Mouse (Mus musculus): ENCODE data around the gene Emid1. TPM values are rescaled to one million over a fixed set of nuclear protein-coding genes. Genes with fewer than 3 reads are reported as not detected.

The Emid1 gene
- polyA plus RNA-seq, 1 experiment from 2014 or later = 28.9 TPM

GRCm38 (mm10) chr11:5181850-5182404 lies 29.9 kb upstream of the Emid1 start:
- no peaks in the 10 kb centered on the region for H3K9me3 ChIP-seq
- H3K4me1 ChIP-seq = peaks cover 24% of the 10 kb centered on the region
- 20% methylated on average over 13 of the region's 13 CpGs for WGBS
- no peaks in the 10 kb centered on the region for H3K36me3 ChIP-seq
- no peak overlapping the region for H3K9ac ChIP-seq
- H3K27ac ChIP-seq = no peak overlapping the region
- no peak overlapping the region for H3K4me3 ChIP-seq
- H3K27me3 ChIP-seq = no peaks in the 10 kb centered on the region
- no peak for ATAC-seq (ENCODE audit: low FRiP score, low read depth)
- H3K4me2 ChIP-seq (replicated peaks) = no peak overlapping the region

DNA sequence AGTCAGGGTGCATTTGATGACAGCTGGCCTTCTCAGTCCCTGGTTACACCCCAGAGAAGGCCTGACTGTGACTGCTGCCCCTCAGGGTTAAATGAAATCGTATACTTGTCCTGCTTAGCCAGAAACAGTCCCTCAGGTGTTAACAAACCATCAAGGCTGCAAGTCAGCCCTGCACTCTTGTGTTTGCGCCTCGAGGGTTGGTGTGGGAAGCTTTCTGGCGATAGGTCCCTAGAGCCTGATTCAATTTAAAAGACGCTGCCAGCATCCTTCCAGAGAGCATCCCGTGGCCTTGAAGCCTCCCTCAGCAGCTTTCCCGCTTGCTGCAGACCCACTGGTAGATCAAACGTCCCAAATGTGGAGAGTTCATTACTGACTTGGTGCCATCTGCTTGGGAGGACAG lies 27.3 kb upstream of the Emid1 start:
- H3K4me3 ChIP-seq = no peak overlapping the region
- no peak overlapping the region for H3K27ac ChIP-seq
- 26% methylated on average over 8 of the region's 8 CpGs for WGBS
- no peaks in the 10 kb centered on the region for H3K27me3 ChIP-seq
- H3K9ac ChIP-seq = no peak overlapping the region
- no peak overlapping the region for H3K4me2 ChIP-seq (replicated peaks)
- no peak for ATAC-seq (ENCODE audit: low FRiP score, low read depth)
- no peaks in the 10 kb centered on the region for H3K36me3 ChIP-seq
- H3K4me1 ChIP-seq = peaks cover 13% of the 10 kb centered on the region
- H3K9me3 ChIP-seq = no peaks in the 10 kb centered on the region

DNA sequence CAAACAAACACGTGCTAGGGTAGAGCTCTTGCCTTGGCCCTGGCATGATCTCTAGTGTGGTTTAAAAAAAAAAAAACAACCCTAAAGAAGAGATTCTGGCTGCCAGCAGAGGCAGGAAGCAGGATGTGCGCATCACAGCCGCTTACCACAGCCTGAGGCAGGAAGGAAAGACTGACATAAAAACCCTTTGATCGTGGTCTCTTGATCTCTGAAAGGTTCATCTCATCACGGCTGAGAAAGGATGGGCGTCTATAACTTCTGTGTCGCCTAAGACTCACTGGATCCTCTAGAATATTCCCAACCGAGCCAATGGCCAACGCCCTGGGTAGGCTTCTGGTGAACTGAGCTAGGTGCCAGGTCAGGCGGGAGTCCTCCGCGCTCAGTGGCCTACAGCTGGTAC lies 25.1 kb upstream of the Emid1 start:
- 67% methylated on average over 12 of the region's 12 CpGs for WGBS
- ATAC-seq (ENCODE audit: low FRiP score, low read depth) = no peak
- Histone ChIP-seq H3K4me2 (replicated peaks) (no peak overlapping the region), H3K36me3 (no peaks in the 10 kb centered on the region), H3K9ac (no peak overlapping the region), H3K4me3 (no peak overlapping the region), H3K9me3 (no peaks in the 10 kb centered on the region), H3K4me1 (0 out of 2 replicates have a peak, but pooled peaks cover 5% of the 10 kb centered on the region), H3K27ac (no peak overlapping the region), H3K27me3 (no peaks in the 10 kb centered on the region)

DNA sequence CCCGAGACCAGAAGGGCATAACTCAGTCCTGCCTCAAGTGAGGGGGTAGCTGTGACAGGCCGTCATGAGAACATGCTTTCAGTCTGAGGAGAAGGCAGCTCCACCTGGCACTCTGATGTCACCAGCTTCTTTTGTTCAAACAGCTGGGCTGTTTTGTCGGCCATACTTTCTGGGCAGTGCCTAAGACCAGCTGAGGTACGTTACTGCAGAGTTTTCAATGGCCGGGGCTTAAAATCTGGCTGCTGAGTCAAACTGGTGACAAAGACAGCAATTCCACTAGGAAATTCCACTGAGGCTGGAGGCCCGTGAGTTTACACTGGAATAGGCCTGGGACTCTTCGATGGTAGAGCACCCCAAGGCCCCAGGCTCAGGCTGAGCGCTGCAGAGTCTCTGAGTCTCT lies 24.6 kb upstream of the Emid1 start:
- H3K4me1 ChIP-seq = 0 out of 2 replicates have a peak, but pooled peaks cover 2% of the 10 kb centered on the region
- no peak for ATAC-seq (ENCODE audit: low FRiP score, low read depth)
- no peak overlapping the region for H3K4me3 ChIP-seq
- no peaks in the 10 kb centered on the region for H3K36me3 ChIP-seq
- no peak overlapping the region for H3K4me2 ChIP-seq (replicated peaks)
- 64% methylated on average over 8 of the region's 8 CpGs for WGBS
- H3K27me3 ChIP-seq = no peaks in the 10 kb centered on the region
- H3K9me3 ChIP-seq = no peaks in the 10 kb centered on the region
- H3K9ac ChIP-seq = no peak overlapping the region
- H3K27ac ChIP-seq = no peak overlapping the region

GRCm38 (mm10) chr11:5175866-5176265 lies 23.8 kb upstream of the Emid1 start:
- Histone ChIP-seq H3K36me3 (no peaks in the 10 kb centered on the region), H3K4me3 (no peak overlapping the region), H3K27me3 (no peaks in the 10 kb centered on the region), H3K4me2 (replicated peaks) (no peak overlapping the region), H3K4me1 (0 out of 2 replicates have a peak, but pooled peaks cover 2% of the 10 kb centered on the region), H3K9ac (no peak overlapping the region), H3K9me3 (no peaks in the 10 kb centered on the region), H3K27ac (no peak overlapping the region)
- 75% methylated on average over 2 of the region's 2 CpGs for WGBS
- ATAC-seq (ENCODE audit: low FRiP score, low read depth) = no peak

DNA sequence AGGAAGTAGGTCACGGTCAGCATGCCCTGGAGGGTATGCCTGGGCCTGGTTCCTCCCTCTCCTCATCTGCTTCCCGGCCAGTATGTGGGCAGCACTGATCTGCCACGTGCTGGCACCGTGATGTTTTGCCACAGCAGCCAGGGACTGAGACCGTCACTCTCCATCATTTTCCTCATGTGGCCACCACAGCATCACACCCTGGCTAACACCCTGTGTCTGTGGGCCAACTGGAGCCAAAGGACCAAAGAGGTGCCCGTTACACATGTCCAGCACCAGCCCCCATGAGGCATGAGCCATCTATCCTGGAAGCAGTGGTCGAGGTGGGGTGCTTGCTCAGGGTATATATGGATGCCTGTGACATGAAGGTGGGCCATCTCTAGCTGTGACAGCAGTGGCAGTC lies 23.1 kb upstream of the Emid1 start:
- Histone ChIP-seq H3K27me3 (no peaks in the 10 kb centered on the region), H3K4me3 (no peak overlapping the region), H3K9me3 (no peaks in the 10 kb centered on the region), H3K27ac (no peak overlapping the region), H3K9ac (no peak overlapping the region), H3K4me1 (0 out of 2 replicates have a peak, but pooled peaks cover 2% of the 10 kb centered on the region), H3K36me3 (no peaks in the 10 kb centered on the region), H3K4me2 (replicated peaks) (no peak overlapping the region)
- no peak for ATAC-seq (ENCODE audit: low FRiP score, low read depth)
- WGBS = 86% methylated on average over 7 of the region's 7 CpGs

DNA sequence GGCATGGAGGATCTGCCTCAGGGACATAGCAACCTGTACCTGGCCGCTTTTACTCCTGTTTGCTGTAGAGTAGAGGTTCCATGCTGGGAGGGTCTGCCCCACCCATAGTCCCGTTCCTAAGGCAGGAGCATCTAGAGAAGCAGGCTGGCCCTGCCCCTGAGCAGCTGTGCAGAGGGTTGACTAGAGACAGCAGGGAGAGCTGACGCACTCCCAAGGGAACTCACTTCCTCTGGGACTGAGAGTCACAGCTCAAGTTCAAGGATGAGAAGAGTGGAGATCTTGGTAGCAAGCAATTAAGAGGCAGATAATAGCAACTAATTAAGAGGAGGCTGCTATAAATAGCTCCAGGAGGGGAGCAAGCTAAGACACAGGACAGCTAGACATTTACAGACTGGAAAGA lies 20.8 kb upstream of the Emid1 start:
- no peak overlapping the region for H3K9ac ChIP-seq
- no peak for ATAC-seq (ENCODE audit: low FRiP score, low read depth)
- no peaks in the 10 kb centered on the region for H3K36me3 ChIP-seq
- no peaks in the 10 kb centered on the region for H3K27me3 ChIP-seq
- H3K4me3 ChIP-seq = no peak overlapping the region
- no peaks in the 10 kb centered on the region for H3K9me3 ChIP-seq
- 50% methylated on average over 3 of the region's 3 CpGs for WGBS
- no peak overlapping the region for H3K4me2 ChIP-seq (replicated peaks)
- no peak overlapping the region for H3K27ac ChIP-seq
- no peaks in the 10 kb centered on the region for H3K4me1 ChIP-seq

DNA sequence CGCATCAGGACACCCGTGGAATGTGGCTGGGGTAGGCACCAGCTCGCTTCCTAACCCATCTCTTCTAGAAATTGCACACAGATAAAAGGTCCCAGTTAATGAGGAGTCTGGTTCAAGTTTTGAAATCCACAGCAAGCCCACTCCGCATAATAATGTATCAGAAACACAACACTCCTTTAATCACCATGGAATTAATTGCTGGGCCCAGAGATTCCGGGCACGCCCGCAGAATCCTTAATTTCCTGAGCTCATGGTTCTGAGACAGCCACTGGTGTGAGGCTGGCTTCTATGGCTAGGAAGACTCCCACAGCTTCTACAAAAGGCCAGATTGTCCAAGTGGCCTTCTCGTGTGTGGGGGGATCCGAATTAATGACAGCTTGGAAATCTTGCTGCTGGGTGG lies 15.3 kb upstream of the Emid1 start:
- H3K9me3 ChIP-seq = no peaks in the 10 kb centered on the region
- 78% methylated on average over 9 of the region's 9 CpGs for WGBS
- H3K4me2 ChIP-seq (replicated peaks) = no peak overlapping the region
- no peak for ATAC-seq (ENCODE audit: low FRiP score, low read depth)
- H3K36me3 ChIP-seq = no peaks in the 10 kb centered on the region
- H3K9ac ChIP-seq = no peak overlapping the region
- no peak overlapping the region for H3K27ac ChIP-seq
- H3K27me3 ChIP-seq = no peaks in the 10 kb centered on the region
- H3K4me3 ChIP-seq = no peak overlapping the region
- peaks cover 27% of the 10 kb centered on the region for H3K4me1 ChIP-seq

DNA sequence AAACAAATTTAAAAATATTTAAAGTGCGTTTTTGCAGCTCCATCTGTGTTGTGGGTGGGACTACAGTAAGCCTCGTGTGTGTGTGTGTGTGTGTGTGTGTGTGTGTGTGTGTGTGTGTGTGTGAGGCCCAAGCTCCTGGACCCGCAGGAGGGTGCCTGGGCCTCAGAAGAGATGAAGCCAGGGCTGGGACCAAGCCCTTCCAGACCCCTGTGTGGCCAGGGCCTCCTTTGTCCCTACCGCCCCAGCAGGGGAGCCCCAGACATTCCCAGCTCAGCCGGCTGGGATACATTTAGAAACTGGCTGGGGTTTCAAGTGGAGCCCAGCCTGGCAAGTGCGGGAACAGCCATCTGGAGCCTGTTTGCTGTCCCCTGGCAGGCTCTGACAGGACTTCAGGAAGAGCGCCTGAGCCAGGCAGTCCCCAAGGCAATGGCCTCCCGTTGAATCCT lies 13.4 kb upstream of the Emid1 start:
- H3K9ac ChIP-seq = no peak overlapping the region
- no peak overlapping the region for H3K4me3 ChIP-seq
- peak overlapping the region; percentile 74 for H3K27ac ChIP-seq
- peaks cover 27% of the 10 kb centered on the region for H3K4me1 ChIP-seq
- no peaks in the 10 kb centered on the region for H3K36me3 ChIP-seq
- ATAC-seq (ENCODE audit: low FRiP score, low read depth) = 0 out of 2 replicates have a peak, but pooled peaks have one; percentile 54
- 19% methylated on average over 8 of the region's 8 CpGs for WGBS
- H3K27me3 ChIP-seq = no peaks in the 10 kb centered on the region
- peak overlapping the region; percentile 16; the same call in 1 of the 2 replicates for H3K4me2 ChIP-seq (replicated peaks)
- H3K9me3 ChIP-seq = peaks cover 5% of the 10 kb centered on the region; the same call in 1 of the 2 replicates

GRCm38 (mm10) chr11:5164310-5164709 lies 12.3 kb upstream of the Emid1 start:
- ATAC-seq (ENCODE audit: low FRiP score, low read depth) = no peak
- no peaks in the 10 kb centered on the region for H3K27me3 ChIP-seq
- no peak overlapping the region for H3K4me3 ChIP-seq
- H3K4me2 ChIP-seq (replicated peaks) = no peak overlapping the region; the same call in 1 of the 2 replicates
- H3K9ac ChIP-seq = no peak overlapping the region
- no peaks in the 10 kb centered on the region for H3K36me3 ChIP-seq
- H3K27ac ChIP-seq = no peak overlapping the region
- WGBS = 31% methylated on average over 8 of the region's 8 CpGs
- peaks cover 5% of the 10 kb centered on the region; the same call in 1 of the 2 replicates for H3K9me3 ChIP-seq
- H3K4me1 ChIP-seq = peaks cover 27% of the 10 kb centered on the region

- Histone ChIP-seq H3K4me1 (peaks cover 27% of the 10 kb centered on the region), H3K4me2 (replicated peaks) (no peak overlapping the region), H3K27me3 (no peaks in the 10 kb centered on the region), H3K36me3 (no peaks in the 10 kb centered on the region), H3K27ac (no peak overlapping the region), H3K4me3 (no peak overlapping the region), H3K9ac (no peak overlapping the region), H3K9me3 (peaks cover 5% of the 10 kb centered on the region; the same call in 1 of the 2 replicates)
- no peak for ATAC-seq (ENCODE audit: low FRiP score, low read depth)
- 89% methylated on average over 8 of the region's 8 CpGs for WGBS
Observed at GRCm38 (mm10) chr11:5163421-5163820, 11.4 kb upstream of the Emid1 start.

DNA sequence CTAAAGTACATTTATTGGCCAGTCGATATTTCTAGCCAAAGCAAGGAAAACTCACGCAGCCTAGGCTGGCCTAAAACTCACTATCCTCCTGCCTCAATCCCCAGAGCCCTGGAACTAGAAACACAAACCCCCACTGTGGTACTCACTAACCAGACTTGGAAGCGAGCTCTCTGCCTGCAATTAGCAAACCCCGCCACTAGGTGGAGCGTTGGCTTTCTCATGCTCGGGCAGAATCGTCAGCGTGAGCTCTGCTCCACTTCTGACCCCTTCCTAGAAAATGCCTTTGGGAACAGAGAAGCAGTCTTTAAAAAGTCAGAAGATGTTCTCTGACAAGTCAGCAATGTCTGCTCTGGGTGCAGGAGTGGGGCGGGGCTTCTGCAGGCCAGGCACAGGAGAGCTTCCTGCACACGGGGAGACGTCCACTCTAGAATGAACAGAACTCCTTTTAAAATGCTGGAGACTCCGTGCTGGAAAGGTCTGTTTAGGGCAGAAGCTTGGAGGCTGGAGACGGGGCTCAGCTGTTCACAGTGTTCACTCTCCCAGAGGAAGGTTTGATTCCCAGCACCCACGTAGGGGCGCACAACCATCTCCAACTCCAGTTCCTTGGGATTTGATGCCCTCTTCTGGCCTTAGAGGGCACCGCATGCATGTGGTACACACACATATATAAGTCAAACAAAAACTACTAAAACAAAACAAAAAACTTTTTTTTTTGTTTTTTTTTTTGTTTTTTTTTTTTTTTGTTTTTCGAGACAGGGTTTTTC lies 8.8 kb upstream of the Emid1 start:
- WGBS = 72% methylated on average over 17 of the region's 17 CpGs
- Histone ChIP-seq H3K9ac (no peak overlapping the region), H3K27ac (no peak overlapping the region), H3K36me3 (no peaks in the 10 kb centered on the region), H3K4me1 (peaks cover 20% of the 10 kb centered on the region), H3K27me3 (no peaks in the 10 kb centered on the region), H3K4me2 (replicated peaks) (no peak overlapping the region), H3K4me3 (no peak overlapping the region), H3K9me3 (peaks cover 5% of the 10 kb centered on the region; the same call in 1 of the 2 replicates)
- no peak for ATAC-seq (ENCODE audit: low FRiP score, low read depth)
